21 mouse cellular contexts compared by ENCODE assay signal in the genomic region with DNA sequence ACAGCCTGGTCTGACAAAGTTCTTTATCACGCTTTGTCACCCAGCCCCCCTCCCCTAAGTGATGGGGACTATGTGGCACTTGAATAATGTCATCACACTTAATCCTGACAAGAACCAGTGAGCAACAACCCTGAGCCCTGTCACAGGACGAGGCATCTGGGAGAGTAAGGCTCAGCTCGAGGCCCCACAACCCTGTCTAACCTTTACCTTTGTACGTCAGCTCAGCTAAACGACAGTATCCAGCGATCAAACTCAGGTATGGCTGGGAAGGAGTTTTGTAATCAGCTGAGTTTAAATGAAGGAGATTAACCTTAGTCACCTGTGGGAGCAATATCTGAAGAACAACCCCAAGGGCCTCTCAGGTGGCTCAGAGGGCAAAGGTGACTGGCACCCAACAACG. TPM values are rescaled to one million over a fixed set of nuclear protein-coding genes. Genes with fewer than 3 reads are reported as not detected.
"Had no signal": no experiment of that assay in that cellular context is flagged by ENCODE, and none has a peak within 500 bp of the region (broad histone marks: within the 10 kb centered on the region; RNA-seq: fewer than 3 reads in every experiment).

No protein-coding gene starts in this region.

- DNase-seq: kidney, postnatal 10 days; kidney, postnatal 36 days; layer of hippocampus, postnatal 36 days; liver, embryonic 13.5 days; lung, adult 2 months; lung, postnatal 14 days; lung, postnatal 4 days; midbrain, embryonic 14.5 days; thymus, adult 18-20 months; thymus, postnatal 36 days had no signal

- H3K9ac ChIP-seq: liver, embryonic 13.5 days had no signal

- H3K27ac ChIP-seq: left cerebral cortex, adult 2 months; liver, embryonic 13.5 days had no signal

- H3K4me3 ChIP-seq: left cerebral cortex, adult 2 months; liver, embryonic 13.5 days had no signal

- H3K36me3 ChIP-seq: liver, embryonic 13.5 days had no signal

- H3K9me3 ChIP-seq: liver, embryonic 13.5 days had no signal

- H3K4me2 ChIP-seq: liver, embryonic 13.5 days; midbrain, embryonic 11.5 days had no signal

- H3K4me1 ChIP-seq: liver, embryonic 13.5 days had no signal

RNA-seq across cellular contexts. Expression of a gene that starts 12.0 kb away (rescaled TPM):
- total RNA-seq: liver, adult 2 months; megakaryocyte progenitor cell, adult 5-6 weeks; megakaryocyte-erythroid progenitor cell, adult 5-6 weeks had no signal
- polyA plus RNA-seq: liver, adult 2 months had no signal

RNA-seq across cellular contexts. Expression of a gene that starts 57.8 kb away (rescaled TPM):
- total RNA-seq: layer of hippocampus, postnatal 10 days; layer of hippocampus, postnatal 36 days; left cerebral cortex, adult 2 months had no signal
- polyA plus RNA-seq: kidney, embryonic 14.5 days; limb, embryonic 11.5 days; midbrain, embryonic 11.5 days; midbrain, embryonic 14.5 days; neural tube, embryonic 11.5 days; neural tube, embryonic 14.5 days; testis, adult 2 months had no signal
